Mouse (Mus musculus) retina, embryonic 14.5 days (tissue): ENCODE data around the gene Abcb5.

Experiments
- DNase-seq: peaks from one replicate; pipeline ENCODE4 v3.0.0-alpha.2; 2015; ENCODE audit warnings: low spot score

Abcb5 gene

GRCm38 (mm10) chr12:118847861-118848495, 118.2 kb downstream of the Abcb5 start:
- peak; percentile 38 for DNase-seq

GRCm38 (mm10) chr12:118847381-118847780, 118.8 kb downstream of the Abcb5 start:
- DNase-seq: peak; percentile 37

GRCm38 (mm10) chr12:118846649-118847321, 119.4 kb downstream of the Abcb5 start:
- DNase-seq: peak; percentile 68

GRCm38 (mm10) chr12:118846221-118846620, 120.0 kb downstream of the Abcb5 start, which contains the start of gene Sp8:
Gene Sp8, plus strand, starts transcription at chr12:118846329.
- peak; percentile 44 for DNase-seq

GRCm38 (mm10) chr12:118845351-118845750, 120.9 kb downstream of the Abcb5 start:
- peak; percentile 13 for DNase-seq

- DNase-seq: peak; percentile 5
Measured at GRCm38 (mm10) chr12:118844841-118845240, 121.4 kb downstream of the Abcb5 start.

- DNase-seq: peak; percentile 18
Measured at GRCm38 (mm10) chr12:118844111-118844510, 122.1 kb downstream of the Abcb5 start.

GRCm38 (mm10) chr12:118842671-118843411, 123.4 kb downstream of the Abcb5 start:
- peak; percentile 57 for DNase-seq

GRCm38 (mm10) chr12:118841971-118842550, 124.2 kb downstream of the Abcb5 start:
- no peak for DNase-seq

GRCm38 (mm10) chr12:118841381-118841922, 124.8 kb downstream of the Abcb5 start:
- DNase-seq: peak; percentile 30

- peak; percentile 79 for DNase-seq
Measured at GRCm38 (mm10) chr12:118840861-118841260, 125.4 kb downstream of the Abcb5 start.

GRCm38 (mm10) chr12:118840301-118840700, 125.9 kb downstream of the Abcb5 start:
- peak; percentile 62 for DNase-seq

GRCm38 (mm10) chr12:118839398-118839797, 126.8 kb downstream of the Abcb5 start:
- no peak for DNase-seq

GRCm38 (mm10) chr12:118838260-118838659, 128.0 kb downstream of the Abcb5 start:
- DNase-seq: peak; percentile 7

GRCm38 (mm10) chr12:118837361-118837760, 128.9 kb downstream of the Abcb5 start:
- peak; percentile 5 for DNase-seq

GRCm38 (mm10) chr12:118836411-118837341, 129.5 kb downstream of the Abcb5 start:
- peak; percentile 61 for DNase-seq

GRCm38 (mm10) chr12:118829881-118830280, 136.3 kb downstream of the Abcb5 start:
- DNase-seq: no peak
